In genomic region chr6:31136895-31137294, GRCm38 (mm10) we compare ENCODE assay signal across 8 mouse cellular contexts.
DNase-seq lines count a peak whose midpoint lies in the region; ATAC-seq lines count a peak whose summit lies in the region.

No protein-coding gene starts in this region.

- no peaks in the 10 kb centered on the region for H3K27me3 ChIP-seq in hindbrain, embryonic 10.5 days (ENCODE audit: insufficient read depth, poor library complexity, severe bottlenecking)
- no peaks in the 10 kb centered on the region for H3K27me3 ChIP-seq in hindbrain, embryonic 16.5 days (replicated peaks; ENCODE audit: control insufficient read depth, insufficient read depth, low read length)
- H3K27me3 ChIP-seq in embryonic facial prominence, embryonic 10.5 days (replicated peaks; ENCODE audit: low read depth, poor library complexity, severe bottlenecking): no peaks in the 10 kb centered on the region

- no peak overlapping the region for H3K9ac ChIP-seq in hindbrain, embryonic 16.5 days (ENCODE audit: low read depth, low read length)

- H3K4me2 ChIP-seq in hindbrain, embryonic 16.5 days (ENCODE audit: low read length): no peak overlapping the region

- no peak overlapping the region for H3K27ac ChIP-seq in hindbrain, embryonic 10.5 days
- H3K27ac ChIP-seq in hindbrain, embryonic 16.5 days (ENCODE audit: low read depth, low read length): no peak overlapping the region
- no peak overlapping the region for H3K27ac ChIP-seq in embryonic facial prominence, embryonic 10.5 days (replicated peaks)

- DNase-seq in hindbrain, embryonic 10.5 days (ENCODE audit: low spot score): peak; percentile 56
- peak; percentile 52 for DNase-seq in urinary bladder, postnatal 14 days (ENCODE audit: low spot score)
- DNase-seq in urinary bladder, postnatal 36 days (ENCODE audit: low spot score in 2 of 2): no peak
- peak; percentile 39 for DNase-seq in embryonic facial prominence, embryonic 10.5 days (ENCODE audit: low spot score)
- peak; percentile 78 for DNase-seq in lung, postnatal 36 days
- no peak for DNase-seq in gastrocnemius, postnatal 14 days
- no peak for DNase-seq in urinary bladder, postnatal 4 days (ENCODE audit: low spot score in 2 of 2)

- no peak overlapping the region for H3K4me3 ChIP-seq in hindbrain, embryonic 10.5 days
- no peak overlapping the region for H3K4me3 ChIP-seq in hindbrain, embryonic 16.5 days (ENCODE audit: low read length)
- H3K4me3 ChIP-seq in embryonic facial prominence, embryonic 10.5 days: no peak overlapping the region

- intact Hi-C loops in gastrocnemius, postnatal 14 days (cut with DNase I; ENCODE audit: low total_unique reads): no loop called here

- peaks cover 14% of the 10 kb centered on the region; the same call in 1 of the 2 replicates for H3K4me1 ChIP-seq in hindbrain, embryonic 10.5 days (replicated peaks)
- H3K4me1 ChIP-seq in hindbrain, embryonic 16.5 days (ENCODE audit: control insufficient read depth, insufficient read depth, low read depth, low read length): no peaks in the 10 kb centered on the region
- no peaks in the 10 kb centered on the region for H3K4me1 ChIP-seq in embryonic facial prominence, embryonic 10.5 days

- peaks cover 8% of the 10 kb centered on the region; the same call in 1 of the 2 replicates for H3K9me3 ChIP-seq in hindbrain, embryonic 10.5 days
- H3K9me3 ChIP-seq in hindbrain, embryonic 16.5 days (ENCODE audit: control insufficient read depth, low read length): no peaks in the 10 kb centered on the region
- peaks cover 3% of the 10 kb centered on the region; the same call in 1 of the 2 replicates for H3K9me3 ChIP-seq in embryonic facial prominence, embryonic 10.5 days

- no peak for ATAC-seq in hindbrain, embryonic 16.5 days

- 63% methylated on average over 4 of the region's 4 CpGs for WGBS in hindbrain, embryonic 10.5 days
- WGBS in hindbrain, embryonic 16.5 days: 61% methylated on average over 4 of the region's 4 CpGs
- 64% methylated on average over 4 of the region's 4 CpGs for WGBS in embryonic facial prominence, embryonic 10.5 days

- no peaks in the 10 kb centered on the region for H3K36me3 ChIP-seq in hindbrain, embryonic 10.5 days
- H3K36me3 ChIP-seq in hindbrain, embryonic 16.5 days (ENCODE audit: control insufficient read depth, insufficient read depth, low read length): no peaks in the 10 kb centered on the region
- H3K36me3 ChIP-seq in embryonic facial prominence, embryonic 10.5 days (replicated peaks): no peaks in the 10 kb centered on the region

Comparison
In these comparisons a context has a peak if more than half of its experiments do, and no peak if none do; other contexts are left out.
1. DNase-seq: peak in hindbrain, embryonic 10.5 days (single experiment), urinary bladder, postnatal 14 days (single experiment), embryonic facial prominence, embryonic 10.5 days (single experiment) and lung, postnatal 36 days (single experiment); none in urinary bladder, postnatal 36 days (0 of 2), gastrocnemius, postnatal 14 days (single experiment) and urinary bladder, postnatal 4 days (0 of 2).